14 mouse cellular contexts compared by ENCODE assay signal in the genomic region with DNA sequence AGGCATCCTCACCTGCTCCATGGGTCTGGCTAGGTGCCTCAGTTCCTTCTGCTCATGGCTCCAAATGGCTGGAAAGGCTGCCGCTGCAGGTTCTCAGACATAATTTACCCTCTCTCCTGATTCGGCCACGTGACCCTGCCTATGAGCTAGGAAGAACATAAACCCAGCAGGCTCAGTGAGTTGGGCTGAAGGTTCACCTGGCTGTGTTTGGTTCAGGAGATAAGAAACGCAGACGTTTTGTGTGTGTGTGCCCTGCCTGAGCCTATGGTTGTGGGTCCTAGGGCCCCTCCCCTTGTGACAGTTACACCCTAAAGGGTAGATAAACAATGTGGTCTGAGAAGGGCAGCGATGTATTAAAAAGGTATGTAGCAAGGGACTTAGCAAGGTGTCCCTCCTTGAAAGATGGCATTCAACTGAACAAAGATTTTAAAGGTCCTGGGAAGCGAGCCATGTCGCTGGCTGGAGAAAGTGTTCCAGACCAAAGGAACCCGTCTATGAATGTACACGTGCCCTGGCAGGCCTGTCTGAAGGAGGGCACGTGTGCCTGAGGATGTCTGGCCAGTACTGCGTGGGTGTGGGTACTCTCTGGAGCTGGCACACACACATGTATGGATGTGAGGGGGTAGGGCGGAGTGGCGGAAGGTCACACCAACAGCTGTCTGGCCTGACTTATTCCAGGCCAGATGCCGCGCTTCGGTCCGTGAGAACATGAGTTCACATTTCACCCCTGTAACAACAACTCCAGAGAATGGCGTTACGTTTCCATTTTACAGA. TPM values are rescaled to one million over a fixed set of nuclear protein-coding genes. Genes with fewer than 3 reads are reported as not detected.
DNase-seq lines count a peak whose midpoint lies in the region; ATAC-seq and TF ChIP-seq lines count a peak whose summit lies in the region.
"Had no signal": no experiment of that assay in that cellular context is flagged by ENCODE, and none has a peak within 500 bp of the region (broad histone marks: within the 10 kb centered on the region; RNA-seq: fewer than 3 reads in every experiment).

No protein-coding gene starts in this region.

- H3K4me1 ChIP-seq in liver, postnatal 0 days (ENCODE audit: insufficient read depth), result peaks cover under 1% of the 10 kb centered on the region
- peaks cover 5% of the 10 kb centered on the region; the same call in 1 of the 2 replicates for H3K4me1 ChIP-seq in stomach, postnatal 0 days (replicated peaks; ENCODE audit: control insufficient read depth, insufficient read depth)
- peaks cover 12% of the 10 kb centered on the region for H3K4me1 ChIP-seq in forebrain, embryonic 13.5 days

- peak; percentile 65 for ATAC-seq in liver, postnatal 0 days
- peak; percentile 61 for ATAC-seq in stomach, postnatal 0 days (ENCODE audit: low FRiP score, low TSS enrichment)
- no peak for ATAC-seq in forebrain, embryonic 13.5 days

- peak; percentile 23; the same call in 1 of the 2 replicates for TF ChIP-seq EP300 in liver, postnatal 0 days (IDR thresholded peaks at IDR 0.05; ENCODE audit: low read depth)
- TF ChIP-seq EP300 in stomach, postnatal 0 days (optimal IDR thresholded peaks at IDR 0.05), result no peak

- H3K4me2 ChIP-seq in liver, postnatal 0 days (ENCODE audit: low read depth, low read length), result no peak overlapping the region
- H3K4me2 ChIP-seq in stomach, postnatal 0 days (replicated peaks; ENCODE audit: low read depth), result no peak overlapping the region
- no peak overlapping the region for H3K4me2 ChIP-seq in forebrain, embryonic 13.5 days

- DNase-seq in gastrocnemius, adult 2 months, result no peak
- DNase-seq in gastrocnemius, adult 8-10 months (ENCODE audit: low spot score in 2 of 2), result no peak
- peak; percentile 32 for DNase-seq in urinary bladder, postnatal 14 days (ENCODE audit: low spot score)
- DNase-seq in urinary bladder, postnatal 36 days (ENCODE audit: low spot score in 2 of 2), result no peak
- no peak for DNase-seq in liver, postnatal 0 days
- peak; percentile 71 for DNase-seq in stomach, postnatal 0 days (ENCODE audit: low spot score)
- DNase-seq in adrenal gland, adult 2 months, result no peak
- DNase-seq: cerebellum, postnatal 36 days; heart, postnatal 10 days; right cerebral cortex, postnatal 4 days; thymus, adult 2 months had no signal

- no peak for TF ChIP-seq CTCF in gastrocnemius, adult 2 months (IDR thresholded peaks at IDR 0.05)
- TF ChIP-seq CTCF in liver, postnatal 0 days (IDR thresholded peaks at IDR 0.05; ENCODE audit: low read depth), result no peak
- TF ChIP-seq CTCF in stomach, postnatal 0 days (IDR thresholded peaks at IDR 0.05; ENCODE audit: low read depth), result no peak

- H3K27ac ChIP-seq in gastrocnemius, adult 2 months, result peak overlapping the region; percentile 58
- no peak overlapping the region for H3K27ac ChIP-seq in liver, postnatal 0 days (ENCODE audit: low read depth)
- peak overlapping the region; percentile 74 for H3K27ac ChIP-seq in stomach, postnatal 0 days (replicated peaks)
- H3K27ac ChIP-seq in forebrain, embryonic 13.5 days, result no peak overlapping the region

- 67% methylated on average over 20 of the region's 20 CpGs for WGBS in liver, postnatal 0 days (ENCODE audit: insufficient replicate concordance)
- 58% methylated on average over 20 of the region's 20 CpGs for WGBS in stomach, postnatal 0 days
- WGBS in forebrain, embryonic 13.5 days, result 81% methylated on average over 20 of the region's 20 CpGs

- H3K36me3 ChIP-seq in liver, postnatal 0 days (replicated peaks; ENCODE audit: insufficient read depth, low read length), result no peaks in the 10 kb centered on the region
- H3K36me3 ChIP-seq in stomach, postnatal 0 days (ENCODE audit: control insufficient read depth, insufficient read depth, low read length), result no peaks in the 10 kb centered on the region
- no peaks in the 10 kb centered on the region for H3K36me3 ChIP-seq in forebrain, embryonic 13.5 days (ENCODE audit: poor library complexity, severe bottlenecking)

- H3K4me3 ChIP-seq in gastrocnemius, adult 2 months, result no peak overlapping the region
- no peak overlapping the region for H3K4me3 ChIP-seq in liver, postnatal 0 days (ENCODE audit: low read depth, low read length)
- H3K4me3 ChIP-seq in stomach, postnatal 0 days (ENCODE audit: low read depth, low read length), result no peak overlapping the region
- H3K4me3 ChIP-seq in forebrain, embryonic 13.5 days, result no peak overlapping the region

- intact Hi-C loops in gastrocnemius, adult 2 months (cut with DNase I), result no loop called here

- peaks cover 10% of the 10 kb centered on the region; the same call in 1 of the 2 replicates for H3K27me3 ChIP-seq in liver, postnatal 0 days (ENCODE audit: insufficient read depth, low read length)
- no peaks in the 10 kb centered on the region for H3K27me3 ChIP-seq in stomach, postnatal 0 days (ENCODE audit: control insufficient read depth, insufficient read depth, low read length)
- H3K27me3 ChIP-seq in forebrain, embryonic 13.5 days, result peaks cover 18% of the 10 kb centered on the region

- no peak overlapping the region for H3K9ac ChIP-seq in liver, postnatal 0 days (replicated peaks)
- H3K9ac ChIP-seq in stomach, postnatal 0 days (ENCODE audit: low read length), result no peak overlapping the region
- H3K9ac ChIP-seq in forebrain, embryonic 13.5 days, result no peak overlapping the region

- no peaks in the 10 kb centered on the region for H3K9me3 ChIP-seq in liver, postnatal 0 days (ENCODE audit: low read length)
- no peaks in the 10 kb centered on the region for H3K9me3 ChIP-seq in stomach, postnatal 0 days (ENCODE audit: control insufficient read depth, low read length)
- H3K9me3 ChIP-seq in forebrain, embryonic 13.5 days (replicated peaks), result no peaks in the 10 kb centered on the region

RNA-seq across cellular contexts. Expression of a gene that starts 8.9 kb away (rescaled TPM):
- total RNA-seq in gastrocnemius, adult 2 months (2021), result 1 to 10 TPM; 1.1 TPM
- total RNA-seq in gastrocnemius, adult 8-10 months (2022), result under 1 TPM; 0.41 to 0.87 (median 0.69) TPM
- 0.07 and 0.08 TPM in 2 replicates for polyA plus RNA-seq in liver, postnatal 0 days (2015; fragmentation: Nextera tagmentation; extraction: Ambion mirVana)
- polyA plus RNA-seq in stomach, postnatal 0 days (2015; fragmentation: Nextera tagmentation; extraction: Ambion mirVana), result 34.0 and 35.3 TPM in 2 replicates
- 10 to 100 TPM in 1 of 2 experiments, 1 to 10 TPM in 1; 1.7 to 14.7 TPM for total RNA-seq in adrenal gland, adult 2 months (2021)
- polyA plus RNA-seq in adrenal gland, adult 2 months (2012; rRNA removed), result 3.0 and 7.2 TPM in 2 replicates
- 0.27 TPM in 1 of 2 replicates, not detected in the other for polyA plus RNA-seq in forebrain, embryonic 13.5 days (2015; fragmentation: Nextera tagmentation; extraction: Ambion mirVana)
- total RNA-seq: megakaryocyte, adult 5-6 weeks had no signal

RNA-seq across cellular contexts. Expression of a gene that starts 9.5 kb away (rescaled TPM):
- total RNA-seq in gastrocnemius, adult 2 months (2021), result under 1 TPM; 0.36 to 0.61 TPM
- total RNA-seq in gastrocnemius, adult 8-10 months (2022), result 1 to 10 TPM in 1 of 4 experiments, under 1 TPM in 3; 0.41 to 1.4 (median 0.81) TPM
- polyA plus RNA-seq in liver, postnatal 0 days (2015; fragmentation: Nextera tagmentation; extraction: Ambion mirVana), result 0.34 TPM in 1 of 2 replicates, not detected in the other
- polyA plus RNA-seq in stomach, postnatal 0 days (2015; fragmentation: Nextera tagmentation; extraction: Ambion mirVana), result 4.0 and 4.4 TPM in 2 replicates
- total RNA-seq in adrenal gland, adult 2 months (2021), result 1 to 10 TPM; 4.4 to 7.5 TPM
- polyA plus RNA-seq in adrenal gland, adult 2 months (2012; rRNA removed), result 7.4 and 11.4 TPM in 2 replicates
- 1.5 and 2.9 TPM in 2 replicates for polyA plus RNA-seq in forebrain, embryonic 13.5 days (2015; fragmentation: Nextera tagmentation; extraction: Ambion mirVana)
- total RNA-seq: megakaryocyte, adult 5-6 weeks had no signal

RNA-seq across cellular contexts. Expression of a gene that starts 30.0 kb away (rescaled TPM):
- not detected for total RNA-seq in gastrocnemius, adult 2 months (2021)
- not detected for total RNA-seq in gastrocnemius, adult 8-10 months (2022)
- polyA plus RNA-seq in liver, postnatal 0 days (2015; fragmentation: Nextera tagmentation; extraction: Ambion mirVana), result 5.5 and 5.9 TPM in 2 replicates
- 29.2 and 34.2 TPM in 2 replicates for polyA plus RNA-seq in stomach, postnatal 0 days (2015; fragmentation: Nextera tagmentation; extraction: Ambion mirVana)
- 1 to 10 TPM; 1.8 to 2.1 TPM for total RNA-seq in adrenal gland, adult 2 months (2021)
- 4.4 and 5.3 TPM in 2 replicates for polyA plus RNA-seq in adrenal gland, adult 2 months (2012; rRNA removed)
- polyA plus RNA-seq in forebrain, embryonic 13.5 days (2015; fragmentation: Nextera tagmentation; extraction: Ambion mirVana), result 0.26 and 0.39 TPM in 2 replicates
- total RNA-seq: heart, postnatal 10 days; left cerebral cortex, postnatal 25 days; megakaryocyte, adult 5-6 weeks had no signal

RNA-seq across cellular contexts. Expression of a gene that starts 57.0 kb away (rescaled TPM):
- 10 to 100 TPM; 45.6 to 53.5 TPM for total RNA-seq in gastrocnemius, adult 2 months (2021)
- total RNA-seq in gastrocnemius, adult 8-10 months (2022), result 10 to 100 TPM; 43.8 to 51.1 (median 47.0) TPM
- polyA plus RNA-seq in liver, postnatal 0 days (2015; fragmentation: Nextera tagmentation; extraction: Ambion mirVana), result 118 and 129 TPM in 2 replicates
- 122 and 125 TPM in 2 replicates for polyA plus RNA-seq in stomach, postnatal 0 days (2015; fragmentation: Nextera tagmentation; extraction: Ambion mirVana)
- total RNA-seq in adrenal gland, adult 2 months (2021), result 100 to 1,000 TPM; 157 to 176 TPM
- polyA plus RNA-seq in adrenal gland, adult 2 months (2012; rRNA removed), result 49.9 and 57.3 TPM in 2 replicates
- 311 and 312 TPM in 2 replicates for polyA plus RNA-seq in forebrain, embryonic 13.5 days (2015; fragmentation: Nextera tagmentation; extraction: Ambion mirVana)

Comparison
In these comparisons a context has a peak if more than half of its experiments do, and no peak if none do; other contexts are left out.
1. DNase-seq: peak in urinary bladder, postnatal 14 days (single experiment) and stomach, postnatal 0 days (single experiment); none in gastrocnemius, adult 2 months (single experiment), gastrocnemius, adult 8-10 months (0 of 2), urinary bladder, postnatal 36 days (0 of 2), liver, postnatal 0 days (single experiment) and adrenal gland, adult 2 months (single experiment).
2. H3K27ac ChIP-seq: peak in gastrocnemius, adult 2 months (single experiment) and stomach, postnatal 0 days (single experiment); none in liver, postnatal 0 days (single experiment) and forebrain, embryonic 13.5 days (single experiment).